Mouse (Mus musculus) ZHBTc4 (cell line): ENCODE results near the gene Gzmc.
"Not testable (repeated sequence)": the region's sequence is repeated elsewhere in the genome, so short reads cannot be mapped to it uniquely, and the experiment has no call there.

ENCODE experiments used
- DNase-seq: peaks from one replicate; pipeline ENCODE4 v3.0.0-alpha.2; 2011; ENCODE audit warnings: low read depth, low spot score

The Gzmc gene

GRCm38 (mm10) chr14:56234556-56234955 is at the start of gene Gzmc:
Gene Gzmc (minus strand): TSS chr14:56234656.
- DNase-seq: no peak

- DNase-seq: no peak
Observed at GRCm38 (mm10) chr14:56283816-56284215, 49.4 kb upstream of the Gzmc start.

- no peak for DNase-seq
Observed at GRCm38 (mm10) chr14:56281090-56281489, 46.6 kb upstream of the Gzmc start.

- peak; percentile 51 for DNase-seq
Observed at GRCm38 (mm10) chr14:56278691-56279090, 44.2 kb upstream of the Gzmc start.

GRCm38 (mm10) chr14:56276096-56276495 is 41.6 kb upstream of the Gzmc start:
- DNase-seq: not testable (repeated sequence)

GRCm38 (mm10) chr14:56266109-56266508 is 31.7 kb upstream of the Gzmc start:
- no peak for DNase-seq

DNA sequence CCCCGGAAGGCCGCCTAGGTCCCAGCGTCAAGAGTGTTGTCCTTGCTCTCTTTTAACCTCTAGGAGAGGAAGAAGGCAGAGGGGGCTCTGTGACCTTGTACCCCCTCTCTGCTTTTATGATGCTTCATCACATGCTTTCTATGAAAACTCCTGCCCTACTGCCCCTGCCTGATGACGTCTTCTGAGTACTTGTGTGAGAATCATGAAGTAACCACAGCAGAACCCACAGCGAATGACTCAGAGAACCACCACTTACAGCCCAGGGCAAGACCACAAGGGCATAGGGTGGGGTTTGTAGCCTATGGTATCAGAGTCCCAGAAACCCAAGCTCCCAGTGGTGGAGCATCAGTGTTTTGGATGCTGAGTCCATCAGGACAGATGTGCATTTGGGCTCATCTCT is 27.7 kb upstream of the Gzmc start, which contains the start of gene Gzmb:
TSS of gene Gzmb (minus strand) at position 108 of the 400 bp plus-strand sequence.
- no peak for DNase-seq

GRCm38 (mm10) chr14:56240409-56240808 is 6.0 kb upstream of the Gzmc start:
- peak; percentile 6 for DNase-seq

DNA sequence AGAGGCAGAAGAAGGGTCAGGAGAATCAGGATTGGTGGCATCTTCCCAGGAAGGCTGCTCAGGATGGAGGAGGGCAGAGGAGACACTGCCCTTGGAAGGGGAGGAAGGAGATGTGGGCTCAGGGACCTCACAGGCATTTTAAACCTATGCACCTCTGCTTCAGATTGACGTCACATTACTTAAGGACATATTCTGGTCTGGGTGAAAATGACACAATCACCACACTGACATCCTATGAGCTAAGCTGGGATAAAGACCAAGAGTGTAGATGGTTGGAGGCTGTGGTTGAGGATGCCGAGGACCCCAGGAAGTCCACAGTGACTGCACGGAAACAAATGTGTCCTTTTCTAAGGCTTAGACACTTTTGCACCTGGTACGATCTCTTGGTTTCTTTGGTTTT is 23.1 kb downstream of the Gzmc start, which contains the start of gene Gzmf:
TSS of gene Gzmf (minus strand) at position 101 of the 400 bp plus-strand sequence.
- DNase-seq: no peak

DNA sequence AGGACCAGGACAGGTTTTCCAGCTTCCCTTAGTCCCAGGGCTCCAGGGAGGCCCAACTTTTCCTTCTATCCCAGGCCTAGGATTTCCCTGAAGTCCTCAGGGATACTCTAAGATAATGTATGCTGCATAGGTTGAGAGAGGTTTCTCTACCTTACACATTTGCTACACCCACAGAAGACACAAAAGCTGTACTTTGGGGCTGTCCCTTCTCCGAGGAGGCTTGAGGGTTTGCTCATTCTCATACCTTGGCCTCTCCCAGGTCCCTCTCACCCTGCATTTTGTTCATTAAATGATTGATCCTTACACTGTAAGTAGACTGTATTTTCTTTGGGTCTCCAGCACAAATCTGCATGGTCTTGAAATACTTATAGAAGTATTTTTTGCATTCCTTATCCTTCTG is 28.8 kb downstream of the Gzmc start:
- DNase-seq: no peak

DNA sequence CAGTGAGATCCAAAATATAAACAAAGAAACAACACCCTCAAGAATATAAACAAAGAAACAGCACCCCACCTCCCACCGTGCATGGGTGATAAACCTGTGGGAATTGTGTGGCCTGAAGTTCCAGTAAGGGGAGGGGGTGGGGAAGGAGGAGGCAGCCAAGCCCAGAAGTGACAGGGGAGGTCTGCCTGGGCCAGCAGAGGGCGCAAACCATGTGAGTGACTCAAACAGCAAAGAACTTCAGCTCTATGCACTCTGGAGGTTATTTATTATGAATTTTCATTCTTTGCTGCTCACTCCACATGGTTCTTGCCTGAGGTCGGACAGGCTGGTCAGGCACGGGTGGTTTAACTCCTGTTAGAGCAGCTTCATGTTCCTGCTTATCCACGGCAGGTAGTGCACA is 29.4 kb downstream of the Gzmc start:
- DNase-seq: peak; percentile 77

DNA sequence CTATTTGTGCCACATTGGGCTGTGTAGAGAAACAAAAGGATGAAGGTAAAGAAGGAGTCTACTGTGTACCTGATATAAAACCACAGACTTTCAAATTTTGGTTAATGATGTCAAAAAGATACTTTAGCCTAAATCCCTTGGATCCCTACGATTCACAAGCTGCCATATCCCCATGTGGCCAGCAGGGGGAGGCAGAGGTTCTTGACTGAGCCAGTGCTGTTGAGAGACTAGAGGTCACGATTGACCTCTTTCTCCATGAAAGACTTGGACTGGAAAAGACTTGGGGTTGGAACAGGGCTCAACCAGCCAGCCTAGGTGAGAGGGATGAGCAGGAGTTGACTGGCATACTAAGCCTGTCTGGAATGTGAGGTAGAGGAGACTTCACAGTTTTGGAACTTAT is 30.5 kb downstream of the Gzmc start:
- DNase-seq: peak; percentile 78

GRCm38 (mm10) chr14:56186946-56187345 is 47.5 kb downstream of the Gzmc start:
- peak; percentile 21 for DNase-seq

GRCm38 (mm10) chr14:56186521-56186920 is 47.9 kb downstream of the Gzmc start:
- DNase-seq: no peak
